Comparison of ENCODE assay signal across 12 mouse cellular contexts in the genomic region with DNA sequence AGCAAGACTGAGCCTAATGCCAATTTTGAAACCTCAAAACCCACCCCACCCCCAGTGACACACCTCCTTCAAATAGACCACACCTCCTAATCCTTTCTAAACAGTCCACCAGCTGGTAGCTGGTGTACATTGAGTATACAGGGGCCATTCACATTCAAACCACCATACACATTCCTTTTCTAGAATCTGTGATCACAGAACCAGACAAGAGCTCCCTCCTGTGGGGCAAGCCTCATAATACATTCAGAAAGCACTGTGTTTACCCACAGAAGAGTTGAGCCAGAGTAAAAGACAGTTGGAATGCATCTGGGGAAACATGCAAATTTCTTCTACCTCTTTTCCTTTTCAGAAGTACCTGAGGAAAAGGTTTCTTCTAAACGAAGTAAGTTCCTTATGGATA.
A peak's percentile ranks its signal among the peaks of the same experiment; 100 is the strongest.
DNase-seq lines count a peak whose midpoint lies in the region; ATAC-seq lines count a peak whose summit lies in the region.
"Had no signal": no experiment of that assay in that cellular context is flagged by ENCODE, and none has a peak within 500 bp of the region (broad histone marks: within the 10 kb centered on the region; RNA-seq: fewer than 3 reads in every experiment).

No protein-coding gene starts in this region.

- no peaks in the 10 kb centered on the region for H3K36me3 ChIP-seq in hindbrain, embryonic 11.5 days (ENCODE audit: control insufficient read depth, insufficient read depth, low read length)
- no peaks in the 10 kb centered on the region for H3K36me3 ChIP-seq in hindbrain, embryonic 12.5 days
- H3K36me3 ChIP-seq: heart, embryonic 12.5 days; midbrain, embryonic 15.5 days had no signal

- DNase-seq in hindbrain, embryonic 11.5 days (ENCODE audit: low spot score): peak; percentile 0
- peak; percentile 3 for DNase-seq in right cerebral cortex, postnatal 14 days
- DNase-seq in right cerebral cortex, postnatal 4 days: no peak
- peak; percentile 4 for DNase-seq in WW6 (ENCODE audit: low read depth, low spot score)
- no peak for DNase-seq in frontal cortex, postnatal 14 days (ENCODE audit: low spot score in 2 of 2)
- no peak for DNase-seq in urinary bladder, postnatal 25 days (ENCODE audit: low spot score)
- DNase-seq: cerebellum, postnatal 25 days; liver, postnatal 0 days; thymus, postnatal 36 days had no signal

- no peaks in the 10 kb centered on the region for H3K27me3 ChIP-seq in hindbrain, embryonic 11.5 days (ENCODE audit: control insufficient read depth, insufficient read depth, low read length)
- no peaks in the 10 kb centered on the region for H3K27me3 ChIP-seq in hindbrain, embryonic 12.5 days
- H3K27me3 ChIP-seq: heart, embryonic 12.5 days; midbrain, embryonic 15.5 days had no signal

- no peak for ATAC-seq in hindbrain, embryonic 11.5 days (ENCODE audit: low FRiP score)
- no peak for ATAC-seq in hindbrain, embryonic 12.5 days (ENCODE audit: low FRiP score)
- ATAC-seq: liver, postnatal 0 days; midbrain, embryonic 15.5 days had no signal

- no peak overlapping the region for H3K4me2 ChIP-seq in hindbrain, embryonic 11.5 days (replicated peaks; ENCODE audit: low read depth, low read length)
- H3K4me2 ChIP-seq in hindbrain, embryonic 12.5 days (replicated peaks): no peak overlapping the region
- H3K4me2 ChIP-seq: heart, embryonic 12.5 days; midbrain, embryonic 15.5 days had no signal

- no peak overlapping the region for H3K9ac ChIP-seq in hindbrain, embryonic 11.5 days (ENCODE audit: low read depth, low read length)
- H3K9ac ChIP-seq in hindbrain, embryonic 12.5 days: no peak overlapping the region
- H3K9ac ChIP-seq: heart, embryonic 12.5 days; liver, postnatal 0 days; midbrain, embryonic 15.5 days had no signal

- H3K27ac ChIP-seq in hindbrain, embryonic 11.5 days (ENCODE audit: low read depth, low read length): no peak overlapping the region
- H3K27ac ChIP-seq in hindbrain, embryonic 12.5 days: no peak overlapping the region
- H3K27ac ChIP-seq: midbrain, embryonic 15.5 days had no signal

- no peaks in the 10 kb centered on the region for H3K4me1 ChIP-seq in hindbrain, embryonic 11.5 days (replicated peaks; ENCODE audit: control insufficient read depth, insufficient read depth, low read length)
- no peaks in the 10 kb centered on the region for H3K4me1 ChIP-seq in hindbrain, embryonic 12.5 days
- H3K4me1 ChIP-seq: heart, embryonic 12.5 days; midbrain, embryonic 15.5 days had no signal

- H3K4me3 ChIP-seq in hindbrain, embryonic 11.5 days (ENCODE audit: low read depth, low read length): no peak overlapping the region
- no peak overlapping the region for H3K4me3 ChIP-seq in hindbrain, embryonic 12.5 days
- H3K4me3 ChIP-seq: heart, embryonic 12.5 days; midbrain, embryonic 15.5 days had no signal

- no peaks in the 10 kb centered on the region for H3K9me3 ChIP-seq in hindbrain, embryonic 11.5 days (ENCODE audit: control insufficient read depth, low read length)
- 0 out of 2 replicates have a peak, but pooled peaks cover 3% of the 10 kb centered on the region for H3K9me3 ChIP-seq in hindbrain, embryonic 12.5 days (replicated peaks)
- H3K9me3 ChIP-seq: heart, embryonic 12.5 days; midbrain, embryonic 15.5 days had no signal

- WGBS in hindbrain, embryonic 11.5 days: 61% methylated on average over 1 of the region's 1 CpGs
- 77% methylated on average over 1 of the region's 1 CpGs for WGBS in hindbrain, embryonic 12.5 days

Comparison
In these comparisons a context has a peak if more than half of its experiments do, and no peak if none do; other contexts are left out.
1. DNase-seq: peak in hindbrain, embryonic 11.5 days (single experiment), right cerebral cortex, postnatal 14 days (single experiment) and WW6 (single experiment); none in right cerebral cortex, postnatal 4 days (single experiment), frontal cortex, postnatal 14 days (0 of 2) and urinary bladder, postnatal 25 days (single experiment).